Mouse (Mus musculus): ENCODE measurements around the gene Etfbkmt. TPM values are rescaled to one million over a fixed set of nuclear protein-coding genes. Genes with fewer than 3 reads are reported as not detected.
"Not testable (repeated sequence)": the region's sequence is repeated elsewhere in the genome, so short reads cannot be mapped to it uniquely, and the experiment has no call there.

Etfbkmt gene
- polyA plus RNA-seq, 1 experiment from 2014 or later, result 8.2 TPM

- not testable (repeated sequence) for DNase-seq (ENCODE audit: low spot score); H3K36me3 ChIP-seq (ENCODE audit: control insufficient read depth, insufficient read depth, low read length)
- WGBS, result 91% methylated on average over 3 of the region's 4 CpGs
Observed at GRCm38 (mm10) chr6:149167038-149167437, 27.4 kb downstream of the Etfbkmt start.

GRCm38 (mm10) chr6:149167672-149168071, 28.0 kb downstream of the Etfbkmt start:
- H3K4me3 ChIP-seq (ENCODE audit: low read depth, low read length), result no peak overlapping the region
- WGBS, result 93% methylated on average over 1 of the region's 1 CpGs
- DNase-seq (ENCODE audit: low spot score), result no peak
- peaks cover 8% of the 10 kb centered on the region; the same call in 1 of the 2 replicates for H3K36me3 ChIP-seq (ENCODE audit: control insufficient read depth, insufficient read depth, low read length)
- no peak overlapping the region for H3K4me2 ChIP-seq (ENCODE audit: low read depth)
- no peaks in the 10 kb centered on the region for H3K9me3 ChIP-seq (ENCODE audit: control insufficient read depth, low read length)
- H3K27me3 ChIP-seq (ENCODE audit: control insufficient read depth, insufficient read depth, low read length), result no peaks in the 10 kb centered on the region
- no peaks in the 10 kb centered on the region for H3K4me1 ChIP-seq (ENCODE audit: control insufficient read depth, insufficient read depth, low read length)
- no peak overlapping the region for H3K27ac ChIP-seq (ENCODE audit: low read depth, low read length)
- no peak for ATAC-seq (ENCODE audit: insufficient read depth, low FRiP score, low TSS enrichment)
- H3K9ac ChIP-seq (ENCODE audit: low read length), result no peak overlapping the region

More at GRCm38 (mm10) chr6:149167038-149167437, 27.4 kb downstream of the Etfbkmt start:
- not testable (repeated sequence) for H3K27me3 ChIP-seq (ENCODE audit: control insufficient read depth, insufficient read depth, low read length); H3K9me3 ChIP-seq (ENCODE audit: control insufficient read depth, low read length); H3K4me3 ChIP-seq (ENCODE audit: low read depth, low read length); H3K4me2 ChIP-seq (ENCODE audit: low read depth); ATAC-seq (ENCODE audit: insufficient read depth, low FRiP score, low TSS enrichment); H3K27ac ChIP-seq (ENCODE audit: low read depth, low read length); H3K9ac ChIP-seq (ENCODE audit: low read length); H3K4me1 ChIP-seq (ENCODE audit: control insufficient read depth, insufficient read depth, low read length)

GRCm38 (mm10) chr6:149168436-149168835, 28.8 kb downstream of the Etfbkmt start:
- Histone ChIP-seq H3K9ac (ENCODE audit: low read length) (no peak overlapping the region), H3K9me3 (ENCODE audit: control insufficient read depth, low read length) (no peaks in the 10 kb centered on the region), H3K4me3 (ENCODE audit: low read depth, low read length) (no peak overlapping the region), H3K4me1 (ENCODE audit: control insufficient read depth, insufficient read depth, low read length) (no peaks in the 10 kb centered on the region), H3K27me3 (ENCODE audit: control insufficient read depth, insufficient read depth, low read length) (no peaks in the 10 kb centered on the region), H3K27ac (ENCODE audit: low read depth, low read length) (no peak overlapping the region), H3K36me3 (ENCODE audit: control insufficient read depth, insufficient read depth, low read length) (peaks cover 8% of the 10 kb centered on the region; the same call in 1 of the 2 replicates), H3K4me2 (ENCODE audit: low read depth) (no peak overlapping the region)
- 91% methylated on average over 2 of the region's 2 CpGs for WGBS
- no peak for DNase-seq (ENCODE audit: low spot score)
- ATAC-seq (ENCODE audit: insufficient read depth, low FRiP score, low TSS enrichment), result no peak

GRCm38 (mm10) chr6:149169965-149170364, 30.3 kb downstream of the Etfbkmt start:
- WGBS, result 87% methylated on average over 4 of the region's 4 CpGs
- not testable (repeated sequence) for H3K27me3 ChIP-seq (ENCODE audit: control insufficient read depth, insufficient read depth, low read length); H3K27ac ChIP-seq (ENCODE audit: low read depth, low read length); H3K4me1 ChIP-seq (ENCODE audit: control insufficient read depth, insufficient read depth, low read length); DNase-seq (ENCODE audit: low spot score); H3K9ac ChIP-seq (ENCODE audit: low read length); H3K36me3 ChIP-seq (ENCODE audit: control insufficient read depth, insufficient read depth, low read length); H3K9me3 ChIP-seq (ENCODE audit: control insufficient read depth, low read length); H3K4me3 ChIP-seq (ENCODE audit: low read depth, low read length); ATAC-seq (ENCODE audit: insufficient read depth, low FRiP score, low TSS enrichment); H3K4me2 ChIP-seq (ENCODE audit: low read depth)

- Histone ChIP-seq H3K9ac (ENCODE audit: low read length) (no peak overlapping the region), H3K36me3 (ENCODE audit: control insufficient read depth, insufficient read depth, low read length) (peaks cover 7% of the 10 kb centered on the region), H3K27ac (ENCODE audit: low read depth, low read length) (no peak overlapping the region), H3K9me3 (ENCODE audit: control insufficient read depth, low read length) (no peaks in the 10 kb centered on the region), H3K4me3 (ENCODE audit: low read depth, low read length) (no peak overlapping the region), H3K27me3 (ENCODE audit: control insufficient read depth, insufficient read depth, low read length) (no peaks in the 10 kb centered on the region), H3K4me2 (ENCODE audit: low read depth) (no peak overlapping the region), H3K4me1 (ENCODE audit: control insufficient read depth, insufficient read depth, low read length) (no peaks in the 10 kb centered on the region)
- no peak for DNase-seq (ENCODE audit: low spot score)
- 55% methylated on average over 4 of the region's 4 CpGs for WGBS
- ATAC-seq (ENCODE audit: insufficient read depth, low FRiP score, low TSS enrichment), result no peak
Observed at GRCm38 (mm10) chr6:149173831-149174625, 34.4 kb downstream of the Etfbkmt start.

GRCm38 (mm10) chr6:149174932-149175570, 35.4 kb downstream of the Etfbkmt start:
- H3K9me3 ChIP-seq (ENCODE audit: control insufficient read depth, low read length), result no peaks in the 10 kb centered on the region
- no peaks in the 10 kb centered on the region for H3K27me3 ChIP-seq (ENCODE audit: control insufficient read depth, insufficient read depth, low read length)
- no peak overlapping the region for H3K4me3 ChIP-seq (ENCODE audit: low read depth, low read length)
- no peak overlapping the region for H3K4me2 ChIP-seq (ENCODE audit: low read depth)
- H3K36me3 ChIP-seq (ENCODE audit: control insufficient read depth, insufficient read depth, low read length), result peaks cover 13% of the 10 kb centered on the region
- ATAC-seq (ENCODE audit: insufficient read depth, low FRiP score, low TSS enrichment) (no peak), DNase-seq (ENCODE audit: low spot score) (no peak)
- no peak overlapping the region for H3K9ac ChIP-seq (ENCODE audit: low read length)
- 95% methylated on average over 3 of the region's 3 CpGs for WGBS
- H3K27ac ChIP-seq (ENCODE audit: low read depth, low read length), result no peak overlapping the region
- H3K4me1 ChIP-seq (ENCODE audit: control insufficient read depth, insufficient read depth, low read length), result no peaks in the 10 kb centered on the region

- Histone ChIP-seq H3K9ac (ENCODE audit: low read length) (no peak overlapping the region), H3K4me2 (ENCODE audit: low read depth) (no peak overlapping the region), H3K27ac (ENCODE audit: low read depth, low read length) (no peak overlapping the region), H3K9me3 (ENCODE audit: control insufficient read depth, low read length) (no peaks in the 10 kb centered on the region), H3K4me1 (ENCODE audit: control insufficient read depth, insufficient read depth, low read length) (no peaks in the 10 kb centered on the region), H3K4me3 (ENCODE audit: low read depth, low read length) (no peak overlapping the region), H3K27me3 (ENCODE audit: control insufficient read depth, insufficient read depth, low read length) (no peaks in the 10 kb centered on the region), H3K36me3 (ENCODE audit: control insufficient read depth, insufficient read depth, low read length) (peaks cover 18% of the 10 kb centered on the region)
- DNase-seq (ENCODE audit: low spot score), result no peak
- no peak for ATAC-seq (ENCODE audit: insufficient read depth, low FRiP score, low TSS enrichment)
Observed at GRCm38 (mm10) chr6:149179064-149179463, 39.4 kb downstream of the Etfbkmt start.

GRCm38 (mm10) chr6:149184007-149184406, 44.4 kb downstream of the Etfbkmt start:
- Histone ChIP-seq H3K27ac (ENCODE audit: low read depth, low read length) (no peak overlapping the region), H3K4me2 (ENCODE audit: low read depth) (no peak overlapping the region), H3K4me3 (ENCODE audit: low read depth, low read length) (no peak overlapping the region), H3K27me3 (ENCODE audit: control insufficient read depth, insufficient read depth, low read length) (no peaks in the 10 kb centered on the region), H3K4me1 (ENCODE audit: control insufficient read depth, insufficient read depth, low read length) (peaks cover 5% of the 10 kb centered on the region; the same call in 1 of the 2 replicates), H3K9ac (ENCODE audit: low read length) (no peak overlapping the region), H3K9me3 (ENCODE audit: control insufficient read depth, low read length) (no peaks in the 10 kb centered on the region), H3K36me3 (ENCODE audit: control insufficient read depth, insufficient read depth, low read length) (peaks cover 11% of the 10 kb centered on the region)
- ATAC-seq (ENCODE audit: insufficient read depth, low FRiP score, low TSS enrichment), result no peak
- WGBS, result 97% methylated on average over 1 of the region's 1 CpGs
- DNase-seq (ENCODE audit: low spot score), result no peak

- peak overlapping the region; percentile 11; the same call in 1 of the 2 replicates for H3K9ac ChIP-seq (ENCODE audit: low read length)
- H3K27me3 ChIP-seq (ENCODE audit: control insufficient read depth, insufficient read depth, low read length), result no peaks in the 10 kb centered on the region
- ATAC-seq (ENCODE audit: insufficient read depth, low FRiP score, low TSS enrichment) (no peak), DNase-seq (ENCODE audit: low spot score) (no peak)
- H3K4me2 ChIP-seq (ENCODE audit: low read depth), result peak overlapping the region; percentile 65
- H3K4me3 ChIP-seq (ENCODE audit: low read depth, low read length), result peak overlapping the region; percentile 84
- H3K4me1 ChIP-seq (ENCODE audit: control insufficient read depth, insufficient read depth, low read length), result peaks cover 5% of the 10 kb centered on the region; the same call in 1 of the 2 replicates
- H3K36me3 ChIP-seq (ENCODE audit: control insufficient read depth, insufficient read depth, low read length), result peaks cover 2% of the 10 kb centered on the region
- WGBS, result 73% methylated on average over 1 of the region's 1 CpGs
- no peaks in the 10 kb centered on the region for H3K9me3 ChIP-seq (ENCODE audit: control insufficient read depth, low read length)
- H3K27ac ChIP-seq (ENCODE audit: low read depth, low read length), result no peak overlapping the region
Observed at GRCm38 (mm10) chr6:149187371-149187770, 47.7 kb downstream of the Etfbkmt start.

Data from neural tube, embryonic 11.5 days (tissue).